Mouse (Mus musculus) limb, embryonic 15.5 days (tissue): ENCODE results near the gene Zcchc14. TPM values are rescaled to one million over a fixed set of nuclear protein-coding genes. Genes with fewer than 3 reads are reported as not detected.

ENCODE experiments used
- ATAC-seq: fragments of 200-750 bp; cut with Nextera tagmentation; 2 replicates; pipeline ENCODE4 v1.8.0; 2017; ENCODE audit warnings: low read depth, moderate TSS enrichment; ENCODE audit not compliant: insufficient number of reproducible peaks, low FRiP score, low TSS enrichment
- H3K27ac ChIP-seq: fragments of 300-500 bp; sonication (generic); 2 replicates; pipeline ENCODE4 v1.5.1; 2015; ENCODE audit warnings: moderate library complexity, mild to moderate bottlenecking, inconsistent platforms
- H3K27me3 ChIP-seq: fragments of 300-500 bp; sonication (generic); 2 replicates; pipeline ENCODE4 v1.6.1; 2015; ENCODE audit warnings: inconsistent platforms
- H3K36me3 ChIP-seq: fragments of 300-500 bp; sonication (generic); 2 replicates; pipeline ENCODE4 v1.6.1; 2015; ENCODE audit warnings: inconsistent platforms
- H3K4me1 ChIP-seq: fragments of 300-500 bp; sonication (generic); 2 replicates; pipeline ENCODE4 v1.6.1; 2015; ENCODE audit warnings: inconsistent platforms
- H3K4me2 ChIP-seq: fragments of 300-500 bp; sonication (generic); 2 replicates; pipeline ENCODE4 v1.6.1; 2015; ENCODE audit warnings: mild to moderate bottlenecking, inconsistent platforms
- H3K4me3 ChIP-seq: fragments of 300-500 bp; sonication (generic); 2 replicates; pipeline ENCODE4 v1.5.1; 2015; ENCODE audit warnings: mild to moderate bottlenecking, inconsistent platforms
- H3K9ac ChIP-seq: fragments of 300-500 bp; sonication (generic); 2 replicates; pipeline ENCODE4 v1.6.1; 2015; ENCODE audit warnings: inconsistent platforms
- H3K9me3 ChIP-seq: fragments of 300-500 bp; sonication (generic); 2 replicates; pipeline ENCODE4 v1.6.1; 2016; ENCODE audit warnings: inconsistent platforms
- WGBS: fragments of 180-500 bp; shearing (Covaris S2); methylation state at CpG from one replicate; pipeline ENCODE4 v1.1.7; 2015; 5-methylcytosine and 5-hydroxymethylcytosine counted together
- polyA plus RNA-seq: library from polyadenylated mRNA; unstranded; fragments of >200 nt; fragmentation: Nextera tagmentation; extraction: Ambion mirVana; gene quantifications from 2 replicates; pipeline ENCODE4 v1.2.1, GENCODE M21; 2015

Gene Zcchc14
- 11.2 and 13.8 TPM in 2 replicates for polyA plus RNA-seq

- Histone ChIP-seq H3K27me3 (no peaks in the 10 kb centered on the region), H3K9me3 (no peaks in the 10 kb centered on the region), H3K4me2 (peak within 1 kb of the TSS; percentile 92), H3K27ac (peak within 1 kb of the TSS; percentile 94), H3K4me1 (peaks cover 47% of the 10 kb centered on the region), H3K36me3 (no peaks in the 10 kb centered on the region), H3K9ac (peak within 1 kb of the TSS; percentile 83), H3K4me3 (peak within 1 kb of the TSS; percentile 78)
- WGBS = under 1% methylated on average over 65 of the region's 67 CpGs
- peak; percentile 98 for ATAC-seq
Measured at GRCm38 (mm10) chr8:121652774-121653323, at the start of gene Zcchc14. Zcchc14 (minus strand) TSS chr8:121652901.

GRCm38 (mm10) chr8:121699936-121700335, 47.2 kb upstream of the Zcchc14 start:
- H3K27ac ChIP-seq = no peak overlapping the region
- no peak for ATAC-seq

DNA sequence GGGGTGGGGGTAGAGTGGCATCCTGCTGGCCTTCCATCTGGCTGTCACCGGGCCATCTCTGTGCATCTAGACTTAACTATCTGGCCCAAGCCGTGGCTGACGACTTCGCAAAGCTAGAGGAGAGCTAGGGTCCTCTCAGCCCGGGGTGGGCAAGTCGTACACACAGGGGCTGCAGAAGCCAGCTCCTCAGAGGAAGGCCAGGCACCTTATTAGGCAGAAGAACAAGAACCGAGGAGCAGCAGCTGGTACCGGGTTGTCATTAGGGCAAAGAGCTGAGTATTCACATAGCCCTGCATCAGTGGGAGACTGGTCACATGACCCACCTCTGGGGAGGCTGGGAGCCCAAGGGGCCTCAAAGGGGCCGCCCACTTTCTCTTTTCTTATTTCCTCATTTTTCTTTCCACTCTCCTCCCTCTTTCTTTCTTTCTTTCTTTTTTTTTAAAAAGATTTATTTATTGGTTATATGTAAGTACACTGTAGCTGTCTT, 46.0 kb upstream of the Zcchc14 start:
- H3K4me1 ChIP-seq = peaks cover 13% of the 10 kb centered on the region
- peak overlapping the region; percentile 14; the same call in 1 of the 2 replicates for H3K4me2 ChIP-seq
- ATAC-seq = no peak
- no peak overlapping the region for H3K27ac ChIP-seq
- no peaks in the 10 kb centered on the region for H3K27me3 ChIP-seq
- no peaks in the 10 kb centered on the region for H3K36me3 ChIP-seq
- WGBS = 7% methylated on average over 9 of the region's 9 CpGs
- no peaks in the 10 kb centered on the region for H3K9me3 ChIP-seq
- no peak overlapping the region for H3K4me3 ChIP-seq
- no peak overlapping the region for H3K9ac ChIP-seq

More at GRCm38 (mm10) chr8:121699936-121700335, 47.2 kb upstream of the Zcchc14 start:
- Histone ChIP-seq H3K4me2 (no peak overlapping the region), H3K27me3 (no peaks in the 10 kb centered on the region), H3K4me3 (no peak overlapping the region), H3K4me1 (peaks cover 12% of the 10 kb centered on the region), H3K36me3 (no peaks in the 10 kb centered on the region), H3K9me3 (no peaks in the 10 kb centered on the region), H3K9ac (no peak overlapping the region)
- whole genome bisulfite sequencing = 91% methylated on average over 2 of the region's 2 CpGs

- no peaks in the 10 kb centered on the region for H3K36me3 ChIP-seq
- H3K27me3 ChIP-seq = no peaks in the 10 kb centered on the region
- ATAC-seq = no peak
- no peaks in the 10 kb centered on the region for H3K9me3 ChIP-seq
- WGBS = 2% methylated on average over 16 of the region's 17 CpGs
- H3K9ac ChIP-seq = no peak overlapping the region
- no peak overlapping the region for H3K27ac ChIP-seq
- H3K4me1 ChIP-seq = peaks cover 15% of the 10 kb centered on the region
- H3K4me2 ChIP-seq = peak overlapping the region; percentile 14; the same call in 1 of the 2 replicates
- H3K4me3 ChIP-seq = no peak overlapping the region
Measured at GRCm38 (mm10) chr8:121697735-121698614, 45.3 kb upstream of the Zcchc14 start.

- WGBS = 65% methylated on average over 6 of the region's 6 CpGs
- H3K27me3 ChIP-seq = no peaks in the 10 kb centered on the region
- peaks cover 15% of the 10 kb centered on the region for H3K4me1 ChIP-seq
- no peak overlapping the region for H3K4me2 ChIP-seq
- H3K27ac ChIP-seq = no peak overlapping the region
- ATAC-seq = no peak
- H3K9ac ChIP-seq = no peak overlapping the region
- no peaks in the 10 kb centered on the region for H3K36me3 ChIP-seq
- no peaks in the 10 kb centered on the region for H3K9me3 ChIP-seq
- no peak overlapping the region for H3K4me3 ChIP-seq
Measured at GRCm38 (mm10) chr8:121695585-121696184, 43.0 kb upstream of the Zcchc14 start.

DNA sequence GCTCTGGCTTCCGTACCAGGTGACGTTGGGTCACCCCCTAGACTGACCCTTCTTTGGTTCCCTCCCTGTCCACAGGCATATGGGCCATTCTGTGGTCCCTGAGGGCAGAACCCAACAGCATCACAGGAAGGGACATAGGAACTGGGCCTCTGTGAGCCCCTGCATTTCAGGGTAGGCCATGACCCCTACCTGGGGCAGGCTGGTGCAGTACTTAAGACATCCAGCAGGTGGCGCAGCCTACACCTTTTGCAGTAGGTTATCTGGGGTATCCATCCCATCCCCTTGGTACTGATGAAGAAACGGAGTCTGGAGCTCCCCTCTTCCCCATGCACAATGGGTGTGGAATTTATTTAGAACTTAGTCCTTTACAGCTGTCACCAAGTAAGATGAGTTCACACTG, 41.8 kb upstream of the Zcchc14 start:
- no peaks in the 10 kb centered on the region for H3K9me3 ChIP-seq
- H3K36me3 ChIP-seq = no peaks in the 10 kb centered on the region
- no peak for ATAC-seq
- no peaks in the 10 kb centered on the region for H3K27me3 ChIP-seq
- H3K4me1 ChIP-seq = peaks cover 15% of the 10 kb centered on the region
- 51% methylated on average over 4 of the region's 4 CpGs for WGBS
- no peak overlapping the region for H3K27ac ChIP-seq
- H3K4me3 ChIP-seq = no peak overlapping the region
- no peak overlapping the region for H3K9ac ChIP-seq
- no peak overlapping the region for H3K4me2 ChIP-seq

GRCm38 (mm10) chr8:121688496-121688895, 35.8 kb upstream of the Zcchc14 start:
- no peak overlapping the region for H3K9ac ChIP-seq
- no peak overlapping the region for H3K4me3 ChIP-seq
- 0 out of 2 replicates have a peak, but pooled peaks cover 4% of the 10 kb centered on the region for H3K4me1 ChIP-seq
- H3K27ac ChIP-seq = no peak overlapping the region
- ATAC-seq = no peak
- no peak overlapping the region for H3K4me2 ChIP-seq
- H3K27me3 ChIP-seq = no peaks in the 10 kb centered on the region
- H3K9me3 ChIP-seq = no peaks in the 10 kb centered on the region
- WGBS = 43% methylated on average over 5 of the region's 5 CpGs
- H3K36me3 ChIP-seq = no peaks in the 10 kb centered on the region

DNA sequence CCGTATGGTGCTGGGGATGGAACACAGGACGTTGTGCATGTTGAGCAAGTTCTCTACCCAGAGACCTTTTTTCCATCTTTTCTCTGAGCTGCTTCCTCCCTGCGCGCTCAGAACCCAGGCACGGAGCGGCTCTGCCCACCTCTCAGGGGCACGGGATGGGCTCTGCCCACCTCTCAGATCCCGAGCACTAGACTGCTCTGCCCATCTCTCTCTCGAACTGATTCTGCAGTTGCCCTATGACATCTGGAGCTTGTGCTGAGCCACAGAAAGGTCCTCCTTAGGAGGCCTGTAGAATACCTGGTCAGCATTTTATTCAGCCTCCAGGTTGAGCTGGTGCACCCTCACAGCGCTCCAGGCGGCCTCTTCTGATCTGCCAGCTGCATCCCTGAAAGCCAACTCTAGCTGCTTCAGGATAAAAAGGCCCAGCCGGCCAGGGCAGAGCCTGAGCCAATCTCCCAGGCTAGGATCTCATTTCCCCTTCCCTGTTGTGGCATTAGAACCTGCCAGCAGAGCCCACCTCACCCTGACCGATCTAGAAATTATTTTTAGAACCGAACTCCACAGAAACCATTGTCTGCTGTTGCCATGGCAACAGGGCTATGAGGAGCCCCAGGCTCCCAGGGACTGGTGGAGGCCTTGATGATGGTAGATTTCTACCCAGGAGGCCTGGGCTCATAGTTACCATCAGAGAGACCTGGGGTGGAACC, 34.9 kb upstream of the Zcchc14 start:
- Histone ChIP-seq H3K9ac (no peak overlapping the region), H3K4me2 (no peak overlapping the region), H3K4me1 (0 out of 2 replicates have a peak, but pooled peaks cover 4% of the 10 kb centered on the region), H3K36me3 (no peaks in the 10 kb centered on the region), H3K9me3 (no peaks in the 10 kb centered on the region), H3K27ac (no peak overlapping the region), H3K4me3 (no peak overlapping the region), H3K27me3 (no peaks in the 10 kb centered on the region)
- ATAC-seq = no peak
- WGBS = 58% methylated on average over 14 of the region's 14 CpGs

DNA sequence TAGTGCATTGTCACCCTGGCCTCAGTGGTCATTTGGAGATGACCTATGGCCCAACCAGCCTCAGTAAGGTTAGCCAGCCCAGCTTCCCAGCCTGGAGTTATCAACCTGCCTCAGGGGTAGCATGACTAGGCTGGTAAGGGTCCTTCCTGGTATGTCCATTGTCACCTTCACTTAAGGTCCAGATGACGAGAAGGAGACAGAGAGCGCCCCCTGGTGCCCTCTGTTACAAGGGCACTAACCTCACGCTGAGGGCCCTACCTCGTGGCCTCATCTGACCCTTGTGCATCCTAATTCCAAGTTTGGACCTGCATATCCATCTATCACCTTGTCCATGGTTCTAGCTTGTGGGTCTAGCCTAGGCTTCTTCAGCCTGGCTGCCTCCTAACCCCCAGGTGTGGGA, 32.7 kb upstream of the Zcchc14 start:
- 8% methylated on average over 4 of the region's 4 CpGs for WGBS
- H3K4me2 ChIP-seq = no peak overlapping the region
- ATAC-seq = no peak

GRCm38 (mm10) chr8:121683083-121683832, 30.6 kb upstream of the Zcchc14 start:
- H3K9me3 ChIP-seq = no peaks in the 10 kb centered on the region
- ATAC-seq = no peak
- 0 out of 2 replicates have a peak, but pooled peaks cover 4% of the 10 kb centered on the region for H3K4me1 ChIP-seq
- H3K27me3 ChIP-seq = no peaks in the 10 kb centered on the region; the same call in 1 of the 2 replicates
- 62% methylated on average over 10 of the region's 10 CpGs for WGBS
- H3K27ac ChIP-seq = no peak overlapping the region
- no peak overlapping the region for H3K9ac ChIP-seq
- no peak overlapping the region for H3K4me2 ChIP-seq
- no peaks in the 10 kb centered on the region for H3K36me3 ChIP-seq
- H3K4me3 ChIP-seq = no peak overlapping the region

More for the DNA sequence above, 32.7 kb upstream of the Zcchc14 start:
- H3K4me3 ChIP-seq = no peak overlapping the region
- 0 out of 2 replicates have a peak, but pooled peaks cover 4% of the 10 kb centered on the region for H3K4me1 ChIP-seq
- H3K9ac ChIP-seq = no peak overlapping the region
- H3K27ac ChIP-seq = no peak overlapping the region
- H3K36me3 ChIP-seq = no peaks in the 10 kb centered on the region
- H3K27me3 ChIP-seq = no peaks in the 10 kb centered on the region; the same call in 1 of the 2 replicates
- H3K9me3 ChIP-seq = no peaks in the 10 kb centered on the region

GRCm38 (mm10) chr8:121681457-121681856, 28.8 kb upstream of the Zcchc14 start:
- Histone ChIP-seq H3K4me2 (no peak overlapping the region), H3K9me3 (no peaks in the 10 kb centered on the region), H3K9ac (no peak overlapping the region), H3K27ac (no peak overlapping the region), H3K4me3 (no peak overlapping the region), H3K4me1 (no peaks in the 10 kb centered on the region), H3K36me3 (no peaks in the 10 kb centered on the region), H3K27me3 (no peaks in the 10 kb centered on the region; the same call in 1 of the 2 replicates)
- no peak for ATAC-seq
- WGBS = 60% methylated on average over 10 of the region's 10 CpGs
